Comparison of ENCODE assay signal across 22 mouse cellular contexts in the genomic region with DNA sequence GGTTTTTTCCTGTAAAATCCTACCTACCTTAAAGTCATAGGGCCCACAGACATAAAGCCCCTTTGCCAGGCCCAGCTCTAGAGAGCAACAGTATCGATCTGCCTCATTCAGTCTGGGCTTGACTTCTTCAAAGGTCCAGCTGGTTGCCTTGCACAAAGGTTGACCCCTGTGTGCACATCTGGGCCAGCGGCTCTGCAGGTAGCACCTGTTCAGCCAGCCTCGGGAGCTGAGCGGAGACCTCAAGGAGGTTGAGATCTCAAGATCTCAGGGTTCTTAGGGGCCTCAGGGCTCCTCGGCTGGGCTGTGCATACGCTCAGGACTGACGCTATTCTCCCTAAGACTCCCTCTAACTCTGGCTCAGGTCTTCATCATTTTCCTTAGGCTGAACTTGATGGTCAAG. TPM values are rescaled to one million over a fixed set of nuclear protein-coding genes. Genes with fewer than 3 reads are reported as not detected.
DNase-seq lines count a peak whose midpoint lies in the region; ATAC-seq and TF ChIP-seq lines count a peak whose summit lies in the region.
"Had no signal": no experiment of that assay in that cellular context is flagged by ENCODE, and none has a peak within 500 bp of the region (broad histone marks: within the 10 kb centered on the region; RNA-seq: fewer than 3 reads in every experiment).

No protein-coding gene starts in this region.

- ATAC-seq in kidney, embryonic 15.5 days (replicated peaks; ENCODE audit: low FRiP score), result no peak
- no peak for ATAC-seq in lung, embryonic 15.5 days (ENCODE audit: borderline replicate concordance, extremely low read depth, low FRiP score, low TSS enrichment)
- ATAC-seq: forebrain, embryonic 15.5 days; midbrain, embryonic 16.5 days had no signal

- peaks cover 33% of the 10 kb centered on the region for H3K36me3 ChIP-seq in kidney, embryonic 15.5 days
- H3K36me3 ChIP-seq in lung, embryonic 15.5 days, result 0 out of 2 replicates have a peak, but pooled peaks cover 2% of the 10 kb centered on the region
- H3K36me3 ChIP-seq in ES-E14 (ENCODE audit: control insufficient read depth, insufficient read depth, low read length, poor library complexity, severe bottlenecking), result peaks cover 30% of the 10 kb centered on the region
- H3K36me3 ChIP-seq: forebrain, embryonic 15.5 days; hindbrain, embryonic 13.5 days had no signal

- no peak for DNase-seq in gastrocnemius, adult 2 months
- DNase-seq in gastrocnemius, postnatal 4 days (ENCODE audit: low spot score in 2 of 2), result no peak
- no peak for DNase-seq in kidney, postnatal 4 days
- DNase-seq in lung, postnatal 4 days, result no peak
- no peak for DNase-seq in ES-E14 (ENCODE audit: low read depth, low spot score)
- no peak for DNase-seq in embryo, embryonic 10.5 days (ENCODE audit: low spot score)
- DNase-seq: adrenal gland, postnatal 25 days; cerebellum, adult 11-12 months; cerebellum, adult 9-11 months; layer of hippocampus, postnatal 36 days; left cerebral cortex, postnatal 4 days; right cerebral cortex, postnatal 25 days had no signal

- WGBS in kidney, embryonic 15.5 days, result 79% methylated on average over 7 of the region's 7 CpGs
- 67% methylated on average over 7 of the region's 7 CpGs for WGBS in lung, embryonic 15.5 days

- peak overlapping the region; percentile 9; the same call in 1 of the 2 replicates for H3K4me3 ChIP-seq in gastrocnemius, adult 2 months
- H3K4me3 ChIP-seq in kidney, embryonic 15.5 days (replicated peaks), result peak overlapping the region; percentile 72
- no peak overlapping the region for H3K4me3 ChIP-seq in lung, embryonic 15.5 days
- no peak overlapping the region for H3K4me3 ChIP-seq in ES-E14 (ENCODE audit: insufficient read depth in 1 of 2, low read depth in 1 of 2, low read length in 2 of 2, poor library complexity in 1 of 2, severe bottlenecking in 1 of 2)
- H3K4me3 ChIP-seq: embryonic facial prominence, embryonic 13.5 days; forebrain, embryonic 10.5 days; forebrain, embryonic 15.5 days; hindbrain, embryonic 13.5 days had no signal

- no peaks in the 10 kb centered on the region for H3K9me3 ChIP-seq in kidney, embryonic 15.5 days (replicated peaks)
- no peaks in the 10 kb centered on the region for H3K9me3 ChIP-seq in lung, embryonic 15.5 days
- no peaks in the 10 kb centered on the region for H3K9me3 ChIP-seq in ES-E14 (ENCODE audit: control insufficient read depth, insufficient read depth, low read depth, low read length)
- H3K9me3 ChIP-seq: embryonic facial prominence, embryonic 13.5 days; forebrain, embryonic 10.5 days; forebrain, embryonic 15.5 days; hindbrain, embryonic 13.5 days had no signal

- in situ Hi-C loops in ES-E14 (cut with MboI; ENCODE audit: low sequenced_read_pairs in 2 of 2, unreplicated experiment in 2 of 2), result no loop called here

- peak overlapping the region; percentile 20; the same call in 1 of the 2 replicates for H3K27ac ChIP-seq in gastrocnemius, adult 2 months
- peak overlapping the region; percentile 92 for H3K27ac ChIP-seq in kidney, embryonic 15.5 days
- no peak overlapping the region; the same call in 1 of the 2 replicates for H3K27ac ChIP-seq in lung, embryonic 15.5 days
- H3K27ac ChIP-seq in ES-E14 (ENCODE audit: insufficient read depth, low read depth, low read length, poor library complexity, severe bottlenecking), result no peak overlapping the region
- H3K27ac ChIP-seq: embryonic facial prominence, embryonic 13.5 days; forebrain, embryonic 10.5 days; forebrain, embryonic 15.5 days; hindbrain, embryonic 13.5 days had no signal

- H3K27me3 ChIP-seq in kidney, embryonic 15.5 days, result peaks cover 40% of the 10 kb centered on the region
- peaks cover 42% of the 10 kb centered on the region for H3K27me3 ChIP-seq in lung, embryonic 15.5 days

- H3K9ac ChIP-seq in kidney, embryonic 15.5 days, result peak overlapping the region; percentile 17; the same call in 1 of the 2 replicates
- H3K9ac ChIP-seq in lung, embryonic 15.5 days, result 0 out of 2 replicates have a peak overlapping the region, but pooled peaks have one; percentile 13
- H3K9ac ChIP-seq in ES-E14 (ENCODE audit: insufficient read depth, low read depth, low read length, poor library complexity, severe bottlenecking), result peak overlapping the region; percentile 37
- H3K9ac ChIP-seq: embryonic facial prominence, embryonic 13.5 days; forebrain, embryonic 15.5 days; hindbrain, embryonic 13.5 days had no signal

- intact Hi-C loops in gastrocnemius, adult 2 months (cut with DNase I), result loop anchor here (10.0 kb wide), 1 partner anchor 365 kb away; no protein-coding TSS in a partner anchor

- H3K4me2 ChIP-seq in kidney, embryonic 15.5 days, result peak overlapping the region; percentile 80
- H3K4me2 ChIP-seq in lung, embryonic 15.5 days, result peak overlapping the region; percentile 4; the same call in 1 of the 2 replicates
- H3K4me2 ChIP-seq: forebrain, embryonic 15.5 days; hindbrain, embryonic 13.5 days; liver, embryonic 11.5 days had no signal

- no peak for TF ChIP-seq CTCF in gastrocnemius, adult 2 months (IDR thresholded peaks at IDR 0.05)

- peaks cover 54% of the 10 kb centered on the region for H3K4me1 ChIP-seq in kidney, embryonic 15.5 days
- peaks cover 17% of the 10 kb centered on the region for H3K4me1 ChIP-seq in lung, embryonic 15.5 days
- peaks cover 8 to 35% of the 10 kb centered on the region in 2 experiments; a peak in 3 of 4 replicates for H3K4me1 ChIP-seq in ES-E14 (ENCODE audit: control insufficient read depth in 2 of 2, insufficient read depth in 2 of 2, low read length in 2 of 2, poor library complexity in 1 of 2)

TF ChIP-seq in ES-E14, 5 proteins besides CTCF, POLR2A, EP300 and RAD21:
- TF ChIP-seq CHD2 (IDR thresholded peaks at IDR 0.05; ENCODE audit: low read depth, low read length) (no peak), HCFC1 (IDR thresholded peaks at IDR 0.05; ENCODE audit: borderline replicate concordance, insufficient read depth, low read length) (no peak), ZC3H11A (IDR thresholded peaks at IDR 0.05; ENCODE audit: borderline replicate concordance, low read depth, low read length) (no peak)

RNA-seq across cellular contexts. Expression of a gene that starts 3.9 kb away (rescaled TPM):
- 1 to 10 TPM; 2.3 to 2.7 TPM for total RNA-seq in gastrocnemius, adult 2 months (2021)
- total RNA-seq in gastrocnemius, postnatal 4 days (2021), result 1 to 10 TPM; 4.7 to 5.1 TPM
- 11.8 and 12.9 TPM in 2 replicates for polyA plus RNA-seq in kidney, embryonic 15.5 days (2015; fragmentation: Nextera tagmentation; extraction: Ambion mirVana)
- 4.6 and 4.7 TPM in 2 replicates for polyA plus RNA-seq in lung, embryonic 15.5 days (2015; fragmentation: Nextera tagmentation; extraction: Ambion mirVana)
- total RNA-seq in ES-E14 (2012; rRNA removed), result 6.7 and 13.6 TPM in 2 replicates
- total RNA-seq: CH12.LX; neutrophil, adult 5-6 weeks had no signal

Comparison
In these comparisons a context has a peak if more than half of its experiments do, and no peak if none do; other contexts are left out.
1. H3K27ac ChIP-seq: peak in gastrocnemius, adult 2 months (single experiment) and kidney, embryonic 15.5 days (single experiment); none in lung, embryonic 15.5 days (single experiment) and ES-E14 (single experiment).
2. H3K4me3 ChIP-seq: peak in gastrocnemius, adult 2 months (single experiment) and kidney, embryonic 15.5 days (single experiment); none in lung, embryonic 15.5 days (single experiment) and ES-E14 (0 of 2).
3. Peak in every context shown above with its lines, with median percentiles within 50 percentile points of each other: H3K9ac ChIP-seq.